Mouse (Mus musculus): ENCODE data around the gene Gm16451.
"Not testable (repeated sequence)": the region's sequence is repeated elsewhere in the genome, so short reads cannot be mapped to it uniquely, and the experiment has no call there.

The Gm16451 gene

GRCm38 (mm10) chr7:22118145-22118544 is at the start of gene Gm16451:
Gene Gm16451 (minus strand): TSS chr7:22118245.
- DNase-seq (ENCODE audit: low spot score): not testable (repeated sequence)

GRCm38 (mm10) chr7:22163935-22164334 is 45.9 kb upstream of the Gm16451 start, which contains the start of gene Vmn1r142:
Gene Vmn1r142 (minus strand): TSS chr7:22164035.
- not testable (repeated sequence) for DNase-seq (ENCODE audit: low spot score)

- DNase-seq (ENCODE audit: low spot score): not testable (repeated sequence)
Measured at GRCm38 (mm10) chr7:22134641-22135040, 16.6 kb upstream of the Gm16451 start, which contains the start of gene Gm10666. Gene Gm10666 (minus strand): TSS chr7:22134741.

- DNase-seq (ENCODE audit: low spot score): not testable (repeated sequence)
Measured at GRCm38 (mm10) chr7:22068757-22069156, 49.3 kb downstream of the Gm16451 start, which contains the start of gene Vmn1r139. Gene Vmn1r139 (plus strand): TSS chr7:22069057.

Measured in urinary bladder, postnatal 10 days (tissue).